Mouse (Mus musculus) liver, embryonic 14.5 days (tissue): ENCODE measurements around the gene Fat4.

Source experiments
- CTCF ChIP-seq: IDR thresholded peaks from 2 replicates; pipeline ENCODE4 v1.5.1; 2016; ENCODE audit warnings: antibody characterized with exemption, low read depth, control low read depth
- EP300 ChIP-seq: IDR thresholded peaks from 2 replicates; pipeline ENCODE4 v1.6.1; 2016; ENCODE audit warnings: antibody characterized with exemption, low read depth

GRCm38 (mm10) chr3:38884919-38885418 is 1.8 kb upstream of the Fat4 start:
- TF ChIP-seq CTCF: no peak
- TF ChIP-seq EP300: no peak
